Mouse (Mus musculus): ENCODE measurements at regions not wholly inside any gene's neighbourhood (a gene's known extent, or its start where the extent isn't known, plus 50 kb on each side); places are given as distances from the start of the nearest gene placed in this dataset.

DNA sequence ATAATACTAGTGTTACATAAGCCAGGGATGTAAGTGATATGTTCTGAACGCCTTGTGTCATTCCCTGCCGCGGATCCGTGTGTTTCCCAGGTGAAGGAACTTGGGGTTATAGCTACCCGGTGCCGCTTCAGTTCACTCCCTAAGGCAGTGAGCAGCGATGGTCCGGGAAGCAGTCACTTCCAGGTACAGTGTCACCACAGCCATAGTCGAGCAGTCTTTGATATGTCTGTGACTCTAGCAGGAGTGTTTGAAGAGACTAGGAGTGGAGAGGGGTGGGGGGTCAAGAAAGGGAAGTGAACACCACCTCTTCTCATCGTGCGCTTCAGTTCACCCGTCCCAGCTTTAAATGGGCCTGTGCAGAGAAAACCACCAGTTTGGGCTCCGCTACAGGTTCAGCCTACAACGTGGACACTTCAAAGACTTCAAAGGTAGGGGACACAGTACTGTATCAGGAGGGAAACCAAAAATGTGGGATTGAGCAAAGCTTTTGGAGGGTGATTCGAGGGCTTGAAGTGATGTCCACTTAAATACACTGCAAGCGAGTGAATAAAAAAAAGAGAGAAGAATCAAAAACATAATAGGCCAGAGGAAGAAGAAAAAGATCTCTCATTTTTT, 410.0 kb upstream of the Map3k7 start:
- TF ChIP-seq CTCF (IDR thresholded peaks at IDR 0.05; ENCODE audit: extremely low read depth, insufficient read length, insufficient replicate concordance, low read depth, low read length) (no peak), POLR2A (IDR thresholded peaks at IDR 0.05; ENCODE audit: low read depth, low read length) (no peak)
